Mouse (Mus musculus) limb, embryonic 13.5 days (tissue): Measurements from ENCODE around the gene Ccl11. TPM values are rescaled to one million over a fixed set of nuclear protein-coding genes. Genes with fewer than 3 reads are reported as not detected.
A peak's percentile ranks its signal among the peaks of the same experiment; 100 is the strongest.

ENCODE experiments used
- ATAC-seq: fragments of 200-750 bp; cut with Nextera tagmentation; 2 replicates; pipeline ENCODE4 v1.8.0; 2017; ENCODE audit warnings: low read depth, moderate number of reproducible peaks, moderate TSS enrichment; ENCODE audit not compliant: low FRiP score
- H3K27ac ChIP-seq: fragments of 300-500 bp; sonication (generic); 2 replicates; pipeline ENCODE4 v1.5.1; 2015; ENCODE audit warnings: inconsistent platforms, mild to moderate bottlenecking, moderate library complexity
- H3K27me3 ChIP-seq: fragments of 300-500 bp; sonication (generic); 2 replicates; pipeline ENCODE4 v1.6.1; 2015; ENCODE audit warnings: mild to moderate bottlenecking, inconsistent platforms
- H3K36me3 ChIP-seq: fragments of 300-500 bp; sonication (generic); 2 replicates; pipeline ENCODE4 v1.6.1; 2015; ENCODE audit warnings: inconsistent platforms, mild to moderate bottlenecking, moderate library complexity
- H3K4me1 ChIP-seq: fragments of 300-500 bp; sonication (generic); 2 replicates; pipeline ENCODE4 v1.6.1; 2015; ENCODE audit warnings: inconsistent platforms
- H3K4me2 ChIP-seq: fragments of 300-500 bp; sonication (generic); replicated peaks from 2 replicates; pipeline ENCODE4 v1.6.1; 2015; ENCODE audit warnings: inconsistent platforms, mild to moderate bottlenecking, moderate library complexity
- H3K4me3 ChIP-seq: fragments of 300-500 bp; sonication (generic); 2 replicates; pipeline ENCODE4 v1.5.1; 2015; ENCODE audit warnings: moderate library complexity, mild to moderate bottlenecking, inconsistent platforms
- H3K9ac ChIP-seq: fragments of 300-500 bp; sonication (generic); 2 replicates; pipeline ENCODE4 v1.6.1; 2015; ENCODE audit warnings: mild to moderate bottlenecking, inconsistent platforms
- H3K9me3 ChIP-seq: fragments of 300-500 bp; sonication (generic); 2 replicates; pipeline ENCODE4 v1.6.1; 2016; ENCODE audit warnings: inconsistent platforms
- WGBS: fragments of 180-500 bp; shearing (Covaris S2); methylation state at CpG from one replicate; pipeline ENCODE4 v1.1.7; 2015; 5-methylcytosine and 5-hydroxymethylcytosine counted together
- polyA plus RNA-seq: library from polyadenylated mRNA; unstranded; fragments of >200 nt; fragmentation: Nextera tagmentation; extraction: Ambion mirVana; gene quantifications from 2 replicates; pipeline ENCODE4 v1.2.1, GENCODE M21; 2015

Gene Ccl11
- polyA plus RNA-seq, 1 experiment from 2014 or later: 2.3 TPM

GRCm38 (mm10) chr11:82032136-82032535 is 25.5 kb upstream of the Ccl11 start:
- no peaks in the 10 kb centered on the region for H3K36me3 ChIP-seq
- no peak overlapping the region for H3K4me3 ChIP-seq
- H3K27me3 ChIP-seq: peaks cover 10% of the 10 kb centered on the region; the same call in 1 of the 2 replicates
- H3K4me2 ChIP-seq: no peak overlapping the region
- no peak for ATAC-seq
- no peak overlapping the region for H3K9ac ChIP-seq
- H3K4me1 ChIP-seq: peaks cover 27% of the 10 kb centered on the region
- no peaks in the 10 kb centered on the region for H3K9me3 ChIP-seq
- 0 out of 2 replicates have a peak overlapping the region, but pooled peaks have one; percentile 48 for H3K27ac ChIP-seq

GRCm38 (mm10) chr11:82032678-82033344 is 24.8 kb upstream of the Ccl11 start:
- H3K4me1 ChIP-seq: peaks cover 27% of the 10 kb centered on the region
- peak; percentile 79 for ATAC-seq
- H3K9ac ChIP-seq: no peak overlapping the region
- H3K27ac ChIP-seq: peak overlapping the region; percentile 48
- no peak overlapping the region for H3K4me3 ChIP-seq
- peaks cover 11% of the 10 kb centered on the region; the same call in 1 of the 2 replicates for H3K27me3 ChIP-seq
- WGBS: 39% methylated on average over 8 of the region's 8 CpGs
- no peak overlapping the region for H3K4me2 ChIP-seq
- H3K36me3 ChIP-seq: no peaks in the 10 kb centered on the region
- H3K9me3 ChIP-seq: no peaks in the 10 kb centered on the region

- H3K9me3 ChIP-seq: no peaks in the 10 kb centered on the region
- H3K36me3 ChIP-seq: no peaks in the 10 kb centered on the region
- H3K27me3 ChIP-seq: peaks cover 15% of the 10 kb centered on the region; the same call in 1 of the 2 replicates
- H3K4me3 ChIP-seq: no peak overlapping the region
- no peak overlapping the region for H3K27ac ChIP-seq
- no peak for ATAC-seq
- no peak overlapping the region for H3K4me2 ChIP-seq
- 79% methylated on average over 7 of the region's 7 CpGs for WGBS
- peaks cover 33% of the 10 kb centered on the region for H3K4me1 ChIP-seq
- no peak overlapping the region for H3K9ac ChIP-seq
Measured at GRCm38 (mm10) chr11:82034446-82034845, 23.2 kb upstream of the Ccl11 start.

- Histone ChIP-seq H3K4me3 (no peak within 1 kb of the TSS), H3K27me3 (peaks cover 17% of the 10 kb centered on the region; the same call in 1 of the 2 replicates), H3K4me2 (no peak within 1 kb of the TSS; the same call in 1 of the 2 replicates), H3K9ac (no peak within 1 kb of the TSS), H3K27ac (no peak within 1 kb of the TSS; the same call in 1 of the 2 replicates), H3K9me3 (no peaks in the 10 kb centered on the region), H3K4me1 (peaks cover 33% of the 10 kb centered on the region), H3K36me3 (no peaks in the 10 kb centered on the region)
- peak; percentile 48; the same call in 1 of the 2 replicates for ATAC-seq
- 44% methylated on average over 5 of the region's 5 CpGs for WGBS
Measured at GRCm38 (mm10) chr11:82035356-82035755, 22.3 kb upstream of the Ccl11 start, which contains the start of gene Ccl2. Gene Ccl2 (plus strand): TSS chr11:82035571.

GRCm38 (mm10) chr11:82035857-82036256 is 21.8 kb upstream of the Ccl11 start:
- WGBS: 93% methylated on average over 2 of the region's 2 CpGs
- no peak for ATAC-seq
- H3K4me3 ChIP-seq: no peak overlapping the region
- no peaks in the 10 kb centered on the region for H3K36me3 ChIP-seq
- peaks cover 17% of the 10 kb centered on the region; the same call in 1 of the 2 replicates for H3K27me3 ChIP-seq
- H3K27ac ChIP-seq: no peak overlapping the region
- no peaks in the 10 kb centered on the region for H3K9me3 ChIP-seq
- H3K9ac ChIP-seq: no peak overlapping the region
- H3K4me1 ChIP-seq: peaks cover 33% of the 10 kb centered on the region
- H3K4me2 ChIP-seq: no peak overlapping the region

GRCm38 (mm10) chr11:82038535-82038934 is 19.1 kb upstream of the Ccl11 start, which contains the start of gene Gm17268:
Gene Gm17268 (minus strand): TSS chr11:82038562.
- Histone ChIP-seq H3K4me2 (no peak within 1 kb of the TSS), H3K9me3 (no peaks in the 10 kb centered on the region), H3K27me3 (peaks cover 17% of the 10 kb centered on the region; the same call in 1 of the 2 replicates), H3K4me3 (no peak within 1 kb of the TSS), H3K4me1 (peaks cover 24% of the 10 kb centered on the region), H3K36me3 (no peaks in the 10 kb centered on the region), H3K9ac (no peak within 1 kb of the TSS), H3K27ac (no peak within 1 kb of the TSS)
- ATAC-seq: no peak
- 23% methylated on average over 2 of the region's 2 CpGs for WGBS

- Histone ChIP-seq H3K27me3 (peaks cover 17% of the 10 kb centered on the region; the same call in 1 of the 2 replicates), H3K9ac (no peak overlapping the region), H3K9me3 (no peaks in the 10 kb centered on the region), H3K4me2 (no peak overlapping the region), H3K27ac (no peak overlapping the region), H3K4me3 (no peak overlapping the region), H3K4me1 (peaks cover 23% of the 10 kb centered on the region), H3K36me3 (no peaks in the 10 kb centered on the region)
- 61% methylated on average over 3 of the region's 3 CpGs for WGBS
- no peak for ATAC-seq
Measured at GRCm38 (mm10) chr11:82039132-82039660, 18.4 kb upstream of the Ccl11 start.

- Histone ChIP-seq H3K27me3 (peaks cover 12% of the 10 kb centered on the region; the same call in 1 of the 2 replicates), H3K9ac (no peak overlapping the region), H3K27ac (no peak overlapping the region), H3K4me3 (no peak overlapping the region), H3K4me1 (peaks cover 10% of the 10 kb centered on the region; the same call in 1 of the 2 replicates), H3K36me3 (no peaks in the 10 kb centered on the region), H3K9me3 (no peaks in the 10 kb centered on the region), H3K4me2 (no peak overlapping the region)
- ATAC-seq: no peak
- 81% methylated on average over 4 of the region's 4 CpGs for WGBS
Measured at GRCm38 (mm10) chr11:82041671-82042080, 15.9 kb upstream of the Ccl11 start.

- peaks cover 4% of the 10 kb centered on the region; the same call in 1 of the 2 replicates for H3K4me1 ChIP-seq
- H3K9me3 ChIP-seq: no peaks in the 10 kb centered on the region
- 65% methylated on average over 3 of the region's 3 CpGs for WGBS
- no peak within 1 kb of the TSS for H3K4me3 ChIP-seq
- H3K27ac ChIP-seq: no peak within 1 kb of the TSS
- H3K9ac ChIP-seq: no peak within 1 kb of the TSS
- peak; percentile 32; the same call in 1 of the 2 replicates for ATAC-seq
- no peaks in the 10 kb centered on the region for H3K36me3 ChIP-seq
- H3K4me2 ChIP-seq: no peak within 1 kb of the TSS
- H3K27me3 ChIP-seq: no peaks in the 10 kb centered on the region
Measured at GRCm38 (mm10) chr11:82045471-82045870, 12.2 kb upstream of the Ccl11 start, which contains the start of gene Ccl7. Gene Ccl7 (plus strand): TSS chr11:82045712.

- H3K9ac ChIP-seq: no peak overlapping the region
- no peak for ATAC-seq
- no peaks in the 10 kb centered on the region for H3K9me3 ChIP-seq
- no peak overlapping the region for H3K27ac ChIP-seq
- 25% methylated on average over 6 of the region's 6 CpGs for WGBS
- H3K4me3 ChIP-seq: no peak overlapping the region
- peaks cover 4% of the 10 kb centered on the region; the same call in 1 of the 2 replicates for H3K4me1 ChIP-seq
- no peaks in the 10 kb centered on the region for H3K36me3 ChIP-seq
- no peaks in the 10 kb centered on the region for H3K27me3 ChIP-seq
- no peak overlapping the region for H3K4me2 ChIP-seq
Measured at GRCm38 (mm10) chr11:82047746-82048415, 9.7 kb upstream of the Ccl11 start.

GRCm38 (mm10) chr11:82053849-82054248 is 3.8 kb upstream of the Ccl11 start:
- no peak overlapping the region for H3K27ac ChIP-seq
- no peak overlapping the region for H3K4me2 ChIP-seq
- H3K4me3 ChIP-seq: no peak overlapping the region
- H3K9ac ChIP-seq: no peak overlapping the region
- H3K27me3 ChIP-seq: no peaks in the 10 kb centered on the region
- H3K4me1 ChIP-seq: no peaks in the 10 kb centered on the region
- H3K9me3 ChIP-seq: no peaks in the 10 kb centered on the region
- no peaks in the 10 kb centered on the region for H3K36me3 ChIP-seq
- WGBS: 90% methylated on average over 7 of the region's 7 CpGs
- no peak for ATAC-seq

GRCm38 (mm10) chr11:82062226-82062625 is 4.6 kb downstream of the Ccl11 start:
- Histone ChIP-seq H3K9me3 (no peaks in the 10 kb centered on the region), H3K9ac (no peak overlapping the region), H3K36me3 (no peaks in the 10 kb centered on the region), H3K27ac (no peak overlapping the region), H3K4me3 (no peak overlapping the region), H3K4me2 (no peak overlapping the region), H3K27me3 (no peaks in the 10 kb centered on the region), H3K4me1 (no peaks in the 10 kb centered on the region)
- WGBS: 53% methylated on average over 3 of the region's 3 CpGs
- ATAC-seq: no peak
